Mouse (Mus musculus) E14TG2a.4 (cell line): ENCODE measurements around the gene Lrr1.
A peak's percentile ranks its signal among the peaks of the same experiment; 100 is the strongest.

Source experiments
- H3K27me3 ChIP-seq: 2 replicates; pipeline ENCODE4 v1.6.1; 2014; ENCODE audit warnings: low read length, control low read depth; ENCODE audit not compliant: insufficient read depth
- H3K36me3 ChIP-seq: 2 replicates; pipeline ENCODE4 v1.6.1; 2014; ENCODE audit warnings: low read length, control low read depth; ENCODE audit not compliant: insufficient read depth
- H3K4me1 ChIP-seq: replicated peaks from 2 replicates; pipeline ENCODE4 v1.6.1; 2014; ENCODE audit warnings: low read depth, low read length, control low read depth
- H3K4me3 ChIP-seq: replicated peaks from 2 replicates; pipeline ENCODE4 v1.5.1; 2014; ENCODE audit warnings: mild to moderate bottlenecking, low read length
- H3K9me3 ChIP-seq: 2 replicates; pipeline ENCODE4 v1.6.1; 2014; ENCODE audit warnings: low read length, control low read depth
- CTCF ChIP-seq: conservative IDR thresholded peaks from 2 replicates; pipeline ENCODE4 v1.5.1; 2014; ENCODE audit warnings: low read length
- NANOG ChIP-seq: IDR thresholded peaks from 2 replicates; pipeline ENCODE4 v1.6.1; 2014; ENCODE audit warnings: borderline replicate concordance, low read length, mixed read lengths
- POU5F1 ChIP-seq: IDR thresholded peaks from 2 replicates; pipeline ENCODE4 v1.6.1; 2014; ENCODE audit warnings: low read length, borderline replicate concordance

Lrr1 gene

GRCm38 (mm10) chr12:69131981-69132380 is 36.6 kb upstream of the Lrr1 start:
- TF ChIP-seq NANOG (no peak), CTCF (peak; percentile 62)
- H3K4me3 ChIP-seq, result no peak overlapping the region

DNA sequence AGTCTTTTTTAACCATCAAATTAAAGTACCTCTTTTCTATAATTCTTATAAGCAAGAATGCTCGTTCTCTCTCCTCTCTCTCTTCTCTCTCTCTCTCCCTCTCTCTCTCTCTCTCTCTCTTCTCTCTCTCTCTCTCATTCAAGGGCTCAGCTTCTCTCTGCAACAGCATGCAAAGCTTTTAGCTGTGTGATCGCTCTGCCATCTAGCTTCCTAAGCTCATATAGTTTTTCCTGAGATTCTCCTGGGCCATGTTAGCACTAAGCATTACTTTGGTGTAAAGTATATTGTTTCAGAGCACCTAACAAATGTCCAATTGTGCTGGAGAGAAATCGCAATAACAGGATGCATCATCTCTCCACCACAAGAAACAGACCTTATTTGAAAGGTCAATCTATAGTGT is 29.4 kb upstream of the Lrr1 start:
- Histone ChIP-seq H3K36me3 (no peaks in the 10 kb centered on the region), H3K27me3 (no peaks in the 10 kb centered on the region), H3K9me3 (no peaks in the 10 kb centered on the region), H3K4me1 (peaks cover 11% of the 10 kb centered on the region), H3K4me3 (no peak overlapping the region)
- TF ChIP-seq NANOG (no peak), CTCF (no peak), POU5F1 (no peak)

More at GRCm38 (mm10) chr12:69131981-69132380, 36.6 kb upstream of the Lrr1 start:
- peaks cover 28% of the 10 kb centered on the region for H3K4me1 ChIP-seq
- no peaks in the 10 kb centered on the region for H3K9me3 ChIP-seq
- H3K36me3 ChIP-seq, result no peaks in the 10 kb centered on the region
- H3K27me3 ChIP-seq, result peaks cover 15% of the 10 kb centered on the region

GRCm38 (mm10) chr12:69139841-69140240 is 28.8 kb upstream of the Lrr1 start:
- Histone ChIP-seq H3K4me1 (peaks cover 11% of the 10 kb centered on the region), H3K27me3 (no peaks in the 10 kb centered on the region), H3K9me3 (no peaks in the 10 kb centered on the region), H3K4me3 (no peak overlapping the region), H3K36me3 (no peaks in the 10 kb centered on the region)
- TF ChIP-seq NANOG (no peak), CTCF (no peak)

GRCm38 (mm10) chr12:69143460-69143859 is 25.2 kb upstream of the Lrr1 start:
- Histone ChIP-seq H3K27me3 (no peaks in the 10 kb centered on the region), H3K9me3 (no peaks in the 10 kb centered on the region), H3K36me3 (no peaks in the 10 kb centered on the region), H3K4me1 (peaks cover 15% of the 10 kb centered on the region), H3K4me3 (no peak overlapping the region)
- TF ChIP-seq NANOG, result no peak
- no peak for TF ChIP-seq CTCF
- TF ChIP-seq POU5F1, result no peak

- Histone ChIP-seq H3K4me3 (no peak overlapping the region), H3K4me1 (peaks cover 12% of the 10 kb centered on the region), H3K27me3 (no peaks in the 10 kb centered on the region), H3K36me3 (no peaks in the 10 kb centered on the region), H3K9me3 (no peaks in the 10 kb centered on the region)
- TF ChIP-seq CTCF (no peak), POU5F1 (no peak), NANOG (no peak)
Observed at GRCm38 (mm10) chr12:69147166-69147735, 21.4 kb upstream of the Lrr1 start.

DNA sequence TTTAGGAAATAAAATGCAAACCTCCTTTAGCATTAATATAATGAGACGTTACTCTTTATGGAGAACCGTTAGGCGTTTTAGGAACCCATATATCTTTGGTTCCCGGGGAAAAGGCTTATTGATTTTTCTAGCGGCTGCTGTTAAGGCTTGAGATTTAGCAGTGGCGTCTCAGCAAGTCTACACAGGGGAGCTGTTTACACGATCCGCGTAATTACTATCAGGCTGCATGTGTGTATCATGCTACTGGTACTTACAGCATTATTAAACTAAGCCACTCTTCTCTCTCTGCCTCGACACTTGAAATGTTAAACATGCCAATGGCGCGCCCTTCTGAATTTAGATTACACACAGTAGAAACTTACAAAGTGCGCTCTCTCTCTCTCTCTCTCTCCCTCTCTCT is 18.6 kb upstream of the Lrr1 start:
- Histone ChIP-seq H3K9me3 (no peaks in the 10 kb centered on the region), H3K36me3 (no peaks in the 10 kb centered on the region), H3K4me3 (no peak overlapping the region), H3K4me1 (peaks cover 5% of the 10 kb centered on the region), H3K27me3 (no peaks in the 10 kb centered on the region)
- TF ChIP-seq POU5F1 (no peak), CTCF (no peak), NANOG (no peak)

GRCm38 (mm10) chr12:69155923-69156322 is 12.7 kb upstream of the Lrr1 start:
- Histone ChIP-seq H3K9me3 (no peaks in the 10 kb centered on the region), H3K4me1 (peaks cover 21% of the 10 kb centered on the region), H3K36me3 (peaks cover 33% of the 10 kb centered on the region), H3K27me3 (no peaks in the 10 kb centered on the region), H3K4me3 (no peak overlapping the region)
- no peak for TF ChIP-seq NANOG
- no peak for TF ChIP-seq POU5F1
- no peak for TF ChIP-seq CTCF

DNA sequence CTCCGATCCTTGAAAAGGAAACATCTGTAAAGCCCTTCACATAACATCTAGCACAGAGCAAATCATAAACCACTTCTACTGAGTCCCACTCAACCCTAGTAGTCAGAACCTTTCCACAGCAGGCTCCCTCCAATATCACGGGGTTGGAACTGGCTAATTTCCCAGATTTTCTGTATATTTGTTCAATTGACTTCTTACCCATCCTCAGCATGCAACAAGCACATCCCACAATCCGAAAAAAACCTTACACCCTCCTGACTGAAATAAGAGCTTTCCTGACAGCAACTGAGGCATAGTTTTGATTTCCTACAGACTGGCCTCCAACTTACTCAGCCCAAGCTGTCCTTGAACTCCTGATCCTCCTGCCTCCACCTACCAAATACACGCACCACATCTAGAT is 12.2 kb upstream of the Lrr1 start:
- TF ChIP-seq CTCF (no peak), POU5F1 (no peak), NANOG (no peak)
- peaks cover 21% of the 10 kb centered on the region for H3K4me1 ChIP-seq
- no peaks in the 10 kb centered on the region for H3K9me3 ChIP-seq
- H3K36me3 ChIP-seq, result peaks cover 33% of the 10 kb centered on the region
- no peaks in the 10 kb centered on the region for H3K27me3 ChIP-seq
- peak overlapping the region; percentile 89; the same call in 1 of the 2 replicates for H3K4me3 ChIP-seq

- peaks cover 33% of the 10 kb centered on the region for H3K36me3 ChIP-seq
- H3K4me1 ChIP-seq, result peaks cover 21% of the 10 kb centered on the region
- no peaks in the 10 kb centered on the region for H3K9me3 ChIP-seq
- TF ChIP-seq CTCF, result no peak
- TF ChIP-seq POU5F1, result no peak
- no peak for TF ChIP-seq NANOG
- peak overlapping the region; percentile 89 for H3K4me3 ChIP-seq
- no peaks in the 10 kb centered on the region for H3K27me3 ChIP-seq
Observed at GRCm38 (mm10) chr12:69157107-69157506, 11.5 kb upstream of the Lrr1 start.
